Mouse (Mus musculus): Measurements from ENCODE around the gene Peli2. TPM values are rescaled to one million over a fixed set of nuclear protein-coding genes. Genes with fewer than 3 reads are reported as not detected.

Gene Peli2
- polyA plus RNA-seq, 1 experiment from 2014 or later = 4.0 TPM

- WGBS (ENCODE audit: insufficient replicate concordance) = 48% methylated on average over 3 of the region's 3 CpGs
- H3K4me1 ChIP-seq (ENCODE audit: control insufficient read depth, insufficient read depth, low read length) = no peaks in the 10 kb centered on the region
- H3K27ac ChIP-seq (ENCODE audit: low read depth, low read length) = no peak overlapping the region
- H3K27me3 ChIP-seq (ENCODE audit: control insufficient read depth, insufficient read depth, low read length) = peaks cover 46% of the 10 kb centered on the region
- H3K4me2 ChIP-seq = no peak overlapping the region
- H3K4me3 ChIP-seq (ENCODE audit: low read depth, low read length) = no peak overlapping the region
- H3K9me3 ChIP-seq (replicated peaks; ENCODE audit: control insufficient read depth, low read length) = no peaks in the 10 kb centered on the region
- H3K9ac ChIP-seq (ENCODE audit: low read depth, low read length) = no peak overlapping the region
- no peaks in the 10 kb centered on the region for H3K36me3 ChIP-seq (ENCODE audit: control insufficient read depth, insufficient read depth, low read length)
- no peak for ATAC-seq (replicated peaks; ENCODE audit: insufficient number of reproducible peaks, low FRiP score, low TSS enrichment)
Observed at GRCm38 (mm10) chr14:48313234-48313633, 192.6 kb downstream of the Peli2 start.

- Histone ChIP-seq H3K4me2 (no peak overlapping the region), H3K27me3 (ENCODE audit: control insufficient read depth, insufficient read depth, low read length) (peaks cover 49% of the 10 kb centered on the region), H3K27ac (ENCODE audit: low read depth, low read length) (no peak overlapping the region), H3K4me3 (ENCODE audit: low read depth, low read length) (no peak overlapping the region), H3K4me1 (ENCODE audit: control insufficient read depth, insufficient read depth, low read length) (no peaks in the 10 kb centered on the region), H3K9me3 (replicated peaks; ENCODE audit: control insufficient read depth, low read length) (no peaks in the 10 kb centered on the region), H3K36me3 (ENCODE audit: control insufficient read depth, insufficient read depth, low read length) (no peaks in the 10 kb centered on the region), H3K9ac (ENCODE audit: low read depth, low read length) (no peak overlapping the region)
- no peak; the same call in 1 of the 2 replicates for ATAC-seq (replicated peaks; ENCODE audit: insufficient number of reproducible peaks, low FRiP score, low TSS enrichment)
- 19% methylated on average over 8 of the region's 8 CpGs for WGBS (ENCODE audit: insufficient replicate concordance)
Observed at GRCm38 (mm10) chr14:48316396-48316795, 195.8 kb downstream of the Peli2 start.

- Histone ChIP-seq H3K9ac (ENCODE audit: low read depth, low read length) (no peak overlapping the region), H3K4me2 (no peak overlapping the region), H3K4me3 (ENCODE audit: low read depth, low read length) (no peak overlapping the region), H3K36me3 (ENCODE audit: control insufficient read depth, insufficient read depth, low read length) (no peaks in the 10 kb centered on the region), H3K27ac (ENCODE audit: low read depth, low read length) (no peak overlapping the region), H3K9me3 (replicated peaks; ENCODE audit: control insufficient read depth, low read length) (no peaks in the 10 kb centered on the region), H3K27me3 (ENCODE audit: control insufficient read depth, insufficient read depth, low read length) (peaks cover 40% of the 10 kb centered on the region), H3K4me1 (ENCODE audit: control insufficient read depth, insufficient read depth, low read length) (no peaks in the 10 kb centered on the region)
- WGBS (ENCODE audit: insufficient replicate concordance) = 77% methylated on average over 18 of the region's 18 CpGs
- no peak for ATAC-seq (replicated peaks; ENCODE audit: insufficient number of reproducible peaks, low FRiP score, low TSS enrichment)
Observed at GRCm38 (mm10) chr14:48323771-48324459, 203.3 kb downstream of the Peli2 start.

- ATAC-seq (replicated peaks; ENCODE audit: insufficient number of reproducible peaks, low FRiP score, low TSS enrichment) = no peak
- 79% methylated on average over 4 of the region's 4 CpGs for WGBS (ENCODE audit: insufficient replicate concordance)
- Histone ChIP-seq H3K9ac (ENCODE audit: low read depth, low read length) (no peak overlapping the region), H3K4me3 (ENCODE audit: low read depth, low read length) (no peak overlapping the region), H3K4me1 (ENCODE audit: control insufficient read depth, insufficient read depth, low read length) (no peaks in the 10 kb centered on the region), H3K9me3 (replicated peaks; ENCODE audit: control insufficient read depth, low read length) (no peaks in the 10 kb centered on the region), H3K27ac (ENCODE audit: low read depth, low read length) (no peak overlapping the region), H3K36me3 (ENCODE audit: control insufficient read depth, insufficient read depth, low read length) (no peaks in the 10 kb centered on the region), H3K4me2 (no peak overlapping the region), H3K27me3 (ENCODE audit: control insufficient read depth, insufficient read depth, low read length) (peaks cover 35% of the 10 kb centered on the region)
Observed at GRCm38 (mm10) chr14:48324460-48324850, 203.8 kb downstream of the Peli2 start.

GRCm38 (mm10) chr14:48327746-48328145 is 207.1 kb downstream of the Peli2 start:
- no peak for ATAC-seq (replicated peaks; ENCODE audit: insufficient number of reproducible peaks, low FRiP score, low TSS enrichment)
- WGBS (ENCODE audit: insufficient replicate concordance) = 69% methylated on average over 3 of the region's 3 CpGs
- H3K9ac ChIP-seq (ENCODE audit: low read depth, low read length) = no peak overlapping the region
- H3K4me3 ChIP-seq (ENCODE audit: low read depth, low read length) = no peak overlapping the region
- H3K4me2 ChIP-seq = no peak overlapping the region
- no peak overlapping the region for H3K27ac ChIP-seq (ENCODE audit: low read depth, low read length)
- 0 out of 2 replicates have a peak, but pooled peaks cover 5% of the 10 kb centered on the region for H3K4me1 ChIP-seq (ENCODE audit: control insufficient read depth, insufficient read depth, low read length)
- H3K27me3 ChIP-seq (ENCODE audit: control insufficient read depth, insufficient read depth, low read length) = peaks cover 35% of the 10 kb centered on the region
- H3K36me3 ChIP-seq (ENCODE audit: control insufficient read depth, insufficient read depth, low read length) = no peaks in the 10 kb centered on the region
- H3K9me3 ChIP-seq (replicated peaks; ENCODE audit: control insufficient read depth, low read length) = no peaks in the 10 kb centered on the region

GRCm38 (mm10) chr14:48329716-48330365 is 209.2 kb downstream of the Peli2 start:
- Histone ChIP-seq H3K27ac (ENCODE audit: low read depth, low read length) (no peak overlapping the region), H3K4me1 (ENCODE audit: control insufficient read depth, insufficient read depth, low read length) (0 out of 2 replicates have a peak, but pooled peaks cover 5% of the 10 kb centered on the region), H3K9ac (ENCODE audit: low read depth, low read length) (no peak overlapping the region), H3K36me3 (ENCODE audit: control insufficient read depth, insufficient read depth, low read length) (no peaks in the 10 kb centered on the region), H3K27me3 (ENCODE audit: control insufficient read depth, insufficient read depth, low read length) (peaks cover 34% of the 10 kb centered on the region), H3K9me3 (replicated peaks; ENCODE audit: control insufficient read depth, low read length) (no peaks in the 10 kb centered on the region), H3K4me2 (no peak overlapping the region), H3K4me3 (ENCODE audit: low read depth, low read length) (no peak overlapping the region)
- ATAC-seq (replicated peaks; ENCODE audit: insufficient number of reproducible peaks, low FRiP score, low TSS enrichment) = no peak
- 85% methylated on average over 12 of the region's 12 CpGs for WGBS (ENCODE audit: insufficient replicate concordance)
